Mouse (Mus musculus) thymus, adult 2 months (tissue): ENCODE results near the gene Rreb1.

Source experiments
- CTCF ChIP-seq: fragments of 200-500 bp; IDR thresholded peaks from 2 replicates; pipeline ENCODE4 v1.5.1; 2012; ENCODE audit warnings: mild to moderate bottlenecking, control low read depth, low read length, moderate library complexity, borderline replicate concordance; ENCODE audit not compliant: control insufficient read depth, poor library complexity, insufficient read depth; ENCODE audit errors: extremely low read depth
- POLR2A ChIP-seq: fragments of 200-500 bp; IDR thresholded peaks from 2 replicates; pipeline ENCODE4 v1.6.1; 2012; ENCODE audit warnings: mild to moderate bottlenecking, low read length, control low read depth, moderate library complexity; ENCODE audit not compliant: control insufficient read depth, poor library complexity, insufficient read depth; ENCODE audit errors: extremely low read depth

- TF ChIP-seq POLR2A (no peak), CTCF (no peak)
Measured at GRCm38 (mm10) chr13:37878918-37879331, 100.7 kb downstream of the Rreb1 start.
